Mouse (Mus musculus): ENCODE data around the gene Trim28. TPM values are rescaled to one million over a fixed set of nuclear protein-coding genes. Genes with fewer than 3 reads are reported as not detected.
"Not testable (repeated sequence)": the region's sequence is repeated elsewhere in the genome, so short reads cannot be mapped to it uniquely, and the experiment has no call there.

Gene Trim28
- polyA plus RNA-seq, 1 experiment from 2014 or later = 184 TPM

GRCm38 (mm10) chr7:13056913-13057700 is 58.2 kb downstream of the Trim28 start:
- Histone ChIP-seq H3K27ac (ENCODE audit: low read length) (no peak overlapping the region), H3K36me3 (ENCODE audit: control insufficient read depth, insufficient read depth, low read length) (no peaks in the 10 kb centered on the region), H3K4me1 (ENCODE audit: control insufficient read depth, insufficient read depth, low read length) (peaks cover 8% of the 10 kb centered on the region), H3K4me2 (ENCODE audit: low read length) (no peak overlapping the region), H3K4me3 (ENCODE audit: low read depth, low read length) (no peak overlapping the region), H3K27me3 (ENCODE audit: control insufficient read depth, insufficient read depth, low read depth, low read length) (no peaks in the 10 kb centered on the region), H3K9ac (ENCODE audit: low read depth, low read length) (no peak overlapping the region), H3K9me3 (replicated peaks; ENCODE audit: control insufficient read depth, low read length, poor library complexity, severe bottlenecking) (no peaks in the 10 kb centered on the region)
- WGBS = 40% methylated on average over 8 of the region's 8 CpGs
- no peak for ATAC-seq

DNA sequence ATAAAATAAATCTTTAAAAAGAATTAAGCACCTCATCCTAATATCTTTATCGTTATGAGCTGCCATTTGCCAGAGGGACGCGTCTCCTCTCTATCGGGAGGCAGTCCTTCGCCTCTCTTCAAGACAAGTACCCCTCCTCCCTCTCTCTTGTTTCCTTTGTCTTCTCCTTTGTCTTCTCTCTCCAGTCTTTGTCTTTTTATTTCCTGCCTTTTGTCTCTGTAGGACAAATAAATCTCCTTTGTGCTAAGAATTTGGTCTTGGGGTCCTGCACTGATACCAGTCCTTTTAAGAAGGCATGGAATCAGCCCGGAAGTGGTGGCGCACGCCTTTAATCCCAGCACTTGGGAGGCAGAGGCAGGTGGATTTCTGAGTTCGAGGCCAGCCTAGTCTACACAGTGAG is 60.6 kb downstream of the Trim28 start:
- no peak overlapping the region for H3K4me2 ChIP-seq (ENCODE audit: low read length)
- H3K4me1 ChIP-seq (ENCODE audit: control insufficient read depth, insufficient read depth, low read length) = peaks cover 3% of the 10 kb centered on the region; the same call in 1 of the 2 replicates
- H3K27me3 ChIP-seq (ENCODE audit: control insufficient read depth, insufficient read depth, low read depth, low read length) = no peaks in the 10 kb centered on the region
- H3K36me3 ChIP-seq (ENCODE audit: control insufficient read depth, insufficient read depth, low read length) = no peaks in the 10 kb centered on the region
- 85% methylated on average over 9 of the region's 9 CpGs for WGBS
- no peak for ATAC-seq
- H3K27ac ChIP-seq (ENCODE audit: low read length) = no peak overlapping the region
- H3K9me3 ChIP-seq (replicated peaks; ENCODE audit: control insufficient read depth, low read length, poor library complexity, severe bottlenecking) = no peaks in the 10 kb centered on the region; the same call in 1 of the 2 replicates
- H3K4me3 ChIP-seq (ENCODE audit: low read depth, low read length) = no peak overlapping the region
- no peak overlapping the region for H3K9ac ChIP-seq (ENCODE audit: low read depth, low read length)

- H3K4me1 ChIP-seq (ENCODE audit: control insufficient read depth, insufficient read depth, low read length); H3K4me3 ChIP-seq (ENCODE audit: low read depth, low read length); H3K9me3 ChIP-seq (replicated peaks; ENCODE audit: control insufficient read depth, low read length, poor library complexity, severe bottlenecking); ATAC-seq; H3K27ac ChIP-seq (ENCODE audit: low read length); H3K27me3 ChIP-seq (ENCODE audit: control insufficient read depth, insufficient read depth, low read depth, low read length); H3K4me2 ChIP-seq (ENCODE audit: low read length); H3K36me3 ChIP-seq (ENCODE audit: control insufficient read depth, insufficient read depth, low read length); H3K9ac ChIP-seq (ENCODE audit: low read depth, low read length): not testable (repeated sequence)
- WGBS = 22% methylated on average over 1 of the region's 2 CpGs
These were observed 64.5 kb downstream of the Trim28 start for GRCm38 (mm10) chr7:13063399-13063798.

- no peaks in the 10 kb centered on the region for H3K4me1 ChIP-seq (ENCODE audit: control insufficient read depth, insufficient read depth, low read length)
- WGBS = 57% methylated on average over 5 of the region's 5 CpGs
- H3K27me3 ChIP-seq (ENCODE audit: control insufficient read depth, insufficient read depth, low read depth, low read length) = no peaks in the 10 kb centered on the region
- no peak overlapping the region for H3K4me2 ChIP-seq (ENCODE audit: low read length)
- H3K9ac ChIP-seq (ENCODE audit: low read depth, low read length) = no peak overlapping the region
- H3K27ac ChIP-seq (ENCODE audit: low read length) = no peak overlapping the region
- no peaks in the 10 kb centered on the region for H3K9me3 ChIP-seq (replicated peaks; ENCODE audit: control insufficient read depth, low read length, poor library complexity, severe bottlenecking)
- ATAC-seq = no peak
- no peak overlapping the region for H3K4me3 ChIP-seq (ENCODE audit: low read depth, low read length)
- H3K36me3 ChIP-seq (ENCODE audit: control insufficient read depth, insufficient read depth, low read length) = no peaks in the 10 kb centered on the region
These were observed 73.4 kb downstream of the Trim28 start for GRCm38 (mm10) chr7:13072293-13072692.

Other genes starting within 250 kb of the Trim28 start
- gene Zscan18, start 195.5 kb upstream of the Trim28 start, polyA plus RNA-seq (2015; fragmentation: Nextera tagmentation; extraction: Ambion mirVana) = 39.1 and 44.4 TPM in 2 replicates
- 32.6 and 33.9 TPM in 2 replicates for gene Zfp329, start 180.3 kb upstream of the Trim28 start, polyA plus RNA-seq (2015; fragmentation: Nextera tagmentation; extraction: Ambion mirVana)
- 30.1 and 30.6 TPM in 2 replicates for gene Zfp110, start 164.4 kb upstream of the Trim28 start, polyA plus RNA-seq (2015; fragmentation: Nextera tagmentation; extraction: Ambion mirVana)
- gene Zfp128, start 117.9 kb upstream of the Trim28 start, polyA plus RNA-seq (2015; fragmentation: Nextera tagmentation; extraction: Ambion mirVana) = 8.2 and 8.7 TPM in 2 replicates
- 11.1 and 11.5 TPM in 2 replicates for gene Zscan22, start 101.3 kb upstream of the Trim28 start, polyA plus RNA-seq (2015; fragmentation: Nextera tagmentation; extraction: Ambion mirVana)
- gene Rps5, start 76.8 kb upstream of the Trim28 start, polyA plus RNA-seq (2015; fragmentation: Nextera tagmentation; extraction: Ambion mirVana) = 512 and 515 TPM in 2 replicates
- gene Rnf225, start 71.7 kb upstream of the Trim28 start, polyA plus RNA-seq (2015; fragmentation: Nextera tagmentation; extraction: Ambion mirVana) = 0.98 and 1.2 TPM in 2 replicates
- gene Zfp324, start 33.3 kb upstream of the Trim28 start, polyA plus RNA-seq (2015; fragmentation: Nextera tagmentation; extraction: Ambion mirVana) = 14.5 and 14.9 TPM in 2 replicates
- gene Zfp446, start 21.3 kb upstream of the Trim28 start, polyA plus RNA-seq (2015; fragmentation: Nextera tagmentation; extraction: Ambion mirVana) = 13.1 and 13.8 TPM in 2 replicates
- gene Slc27a5, start 922 bp upstream of the Trim28 start, polyA plus RNA-seq (2015; fragmentation: Nextera tagmentation; extraction: Ambion mirVana) = 0.24 and 0.43 TPM in 2 replicates
- 44.0 and 44.8 TPM in 2 replicates for gene Zbtb45, start 10.9 kb downstream of the Trim28 start, polyA plus RNA-seq (2015; fragmentation: Nextera tagmentation; extraction: Ambion mirVana)
- 179 and 188 TPM in 2 replicates for gene Chmp2a, start 35.7 kb downstream of the Trim28 start, polyA plus RNA-seq (2015; fragmentation: Nextera tagmentation; extraction: Ambion mirVana)
- 74.0 and 83.9 TPM in 2 replicates for gene Ube2m, start 39.2 kb downstream of the Trim28 start, polyA plus RNA-seq (2015; fragmentation: Nextera tagmentation; extraction: Ambion mirVana)
- 11.5 and 11.6 TPM in 2 replicates for gene Mzf1, start 55.6 kb downstream of the Trim28 start, polyA plus RNA-seq (2015; fragmentation: Nextera tagmentation; extraction: Ambion mirVana)
- gene Vmn1r85, start 96.1 kb downstream of the Trim28 start, polyA plus RNA-seq (2015; fragmentation: Nextera tagmentation; extraction: Ambion mirVana) = 0.12 and 0.35 TPM in 2 replicates
- not detected in 2 replicates for gene Vmn1r86, start 120.8 kb downstream of the Trim28 start, polyA plus RNA-seq (2015; fragmentation: Nextera tagmentation; extraction: Ambion mirVana)
- not detected in 2 replicates for gene Vmn1r87, start 141.0 kb downstream of the Trim28 start, polyA plus RNA-seq (2015; fragmentation: Nextera tagmentation; extraction: Ambion mirVana)
- gene Vmn1r88, start 160.5 kb downstream of the Trim28 start, polyA plus RNA-seq (2015; fragmentation: Nextera tagmentation; extraction: Ambion mirVana) = not detected in 2 replicates
- gene Vmn1r89, start 213.9 kb downstream of the Trim28 start, polyA plus RNA-seq (2015; fragmentation: Nextera tagmentation; extraction: Ambion mirVana) = not detected in 2 replicates

Data from midbrain, embryonic 16.5 days (tissue).